Mouse (Mus musculus) kidney, adult 18-20 months (tissue): ENCODE data around the gene Rpusd3.

Source experiments
- DNase-seq: peaks from one replicate; pipeline ENCODE4 v3.0.0; 2021

The Rpusd3 gene

GRCm38 (mm10) chr6:113428006-113428405 is 8.9 kb upstream of the Rpusd3 start:
- DNase-seq, result no peak

DNA sequence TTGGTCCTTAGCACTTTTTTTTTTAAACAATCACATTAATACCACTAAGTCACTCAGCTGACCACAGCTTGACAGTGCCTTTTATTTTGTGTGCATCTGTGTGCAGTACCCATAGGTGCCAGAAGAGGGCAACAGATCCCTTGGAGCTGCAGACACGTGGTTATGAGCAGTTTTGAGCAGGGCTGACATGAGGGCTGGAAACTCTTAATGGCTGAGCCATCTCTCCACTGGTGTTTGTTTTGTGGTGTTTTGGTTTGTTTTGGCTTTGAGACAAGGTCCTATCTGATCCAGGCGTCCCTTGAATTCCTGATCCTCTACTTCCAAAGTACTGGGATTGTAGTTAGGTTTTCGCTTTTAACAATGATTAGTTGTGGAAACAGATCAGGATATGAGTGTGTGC is 8.3 kb upstream of the Rpusd3 start:
- DNase-seq, result peak; percentile 42

DNA sequence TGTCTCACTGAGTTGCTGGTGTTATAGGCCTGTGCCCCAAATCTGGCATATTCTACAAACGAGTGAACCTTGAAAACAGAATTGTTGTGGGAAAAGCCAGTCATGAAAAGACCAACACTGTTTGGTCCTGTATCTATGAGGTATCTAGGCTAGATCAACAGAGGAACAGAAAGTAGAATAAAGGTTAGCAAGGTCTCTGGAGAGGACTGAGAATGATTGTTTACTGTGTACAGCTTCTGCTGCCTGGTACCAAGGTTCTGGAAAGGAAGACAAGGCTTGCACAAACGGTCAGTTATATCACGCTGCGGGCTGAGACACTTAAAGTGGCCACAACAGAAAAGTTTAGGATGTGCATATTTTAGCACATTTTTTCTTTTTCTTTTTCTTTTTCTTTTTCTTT is 7.6 kb upstream of the Rpusd3 start:
- no peak for DNase-seq

DNA sequence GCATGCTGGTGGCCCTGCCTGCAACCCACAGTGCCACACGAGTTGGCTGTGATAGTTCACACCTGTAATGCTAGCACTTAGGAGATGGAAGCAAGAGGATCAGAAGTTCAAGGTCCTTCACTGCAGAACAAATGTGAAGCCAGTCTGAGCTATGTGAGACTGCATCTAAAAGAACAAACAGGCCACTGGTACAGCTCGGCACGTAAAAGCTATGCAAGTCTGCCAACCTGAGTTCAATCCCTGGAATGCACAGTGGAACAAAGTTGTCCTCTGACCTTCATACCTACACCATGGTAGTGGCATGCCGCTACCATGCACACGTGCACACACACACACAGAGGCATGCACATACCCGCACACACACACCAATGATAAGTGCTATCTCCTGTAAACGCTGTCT is 5.0 kb upstream of the Rpusd3 start:
- DNase-seq, result peak; percentile 33

GRCm38 (mm10) chr6:113423000-113423399 is 3.9 kb upstream of the Rpusd3 start:
- DNase-seq, result no peak

- no peak for DNase-seq
Measured at GRCm38 (mm10) chr6:113418441-113419198, 520 bp downstream of the Rpusd3 start.

GRCm38 (mm10) chr6:113416416-113416815 is 2.7 kb downstream of the Rpusd3 start:
- no peak for DNase-seq

GRCm38 (mm10) chr6:113410001-113410400 is 9.1 kb downstream of the Rpusd3 start:
- no peak for DNase-seq

GRCm38 (mm10) chr6:113406683-113407082 is 12.5 kb downstream of the Rpusd3 start:
- no peak for DNase-seq

DNA sequence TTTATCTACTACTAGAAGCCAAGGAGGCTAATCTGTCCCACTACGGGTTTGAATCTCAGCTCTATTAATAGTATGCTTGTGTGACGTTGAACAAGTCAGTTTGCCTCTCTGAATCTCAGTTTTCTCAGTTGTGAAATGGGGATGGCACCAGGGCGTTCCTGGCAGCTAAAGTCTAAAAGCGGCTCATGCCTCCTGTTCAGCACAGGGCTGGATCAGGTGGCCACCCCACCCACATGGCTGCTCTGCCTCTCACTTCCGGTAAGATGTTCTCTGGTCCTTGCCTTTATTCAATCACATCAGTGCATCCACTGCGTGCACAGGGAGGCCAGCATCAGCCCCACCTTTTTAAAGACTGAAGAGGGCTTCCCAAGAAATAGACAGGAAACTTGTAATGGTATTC is 13.7 kb downstream of the Rpusd3 start:
- DNase-seq, result no peak

- DNase-seq, result peak; percentile 45
Measured at GRCm38 (mm10) chr6:113404649-113405448, 14.3 kb downstream of the Rpusd3 start.

DNA sequence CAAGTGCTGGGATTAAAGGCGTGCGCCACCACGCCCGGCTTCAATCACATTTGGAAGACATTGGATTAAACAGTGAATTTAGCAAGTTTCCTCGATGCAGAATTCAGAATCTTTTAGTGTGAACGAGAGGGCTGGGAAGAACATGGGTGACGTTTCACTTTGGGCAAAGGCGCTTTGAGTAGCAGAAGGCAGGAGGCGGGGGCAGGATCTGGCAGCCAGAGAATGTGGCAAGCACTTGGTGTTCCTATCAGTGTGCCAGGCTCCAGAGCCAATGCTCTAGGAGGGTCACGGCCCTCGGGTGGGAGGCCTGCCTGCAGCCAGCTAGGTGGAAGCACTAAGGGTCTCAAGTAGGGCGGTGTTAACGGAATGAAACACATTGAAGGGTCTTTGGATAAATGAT is 17.0 kb downstream of the Rpusd3 start:
- DNase-seq, result no peak

DNA sequence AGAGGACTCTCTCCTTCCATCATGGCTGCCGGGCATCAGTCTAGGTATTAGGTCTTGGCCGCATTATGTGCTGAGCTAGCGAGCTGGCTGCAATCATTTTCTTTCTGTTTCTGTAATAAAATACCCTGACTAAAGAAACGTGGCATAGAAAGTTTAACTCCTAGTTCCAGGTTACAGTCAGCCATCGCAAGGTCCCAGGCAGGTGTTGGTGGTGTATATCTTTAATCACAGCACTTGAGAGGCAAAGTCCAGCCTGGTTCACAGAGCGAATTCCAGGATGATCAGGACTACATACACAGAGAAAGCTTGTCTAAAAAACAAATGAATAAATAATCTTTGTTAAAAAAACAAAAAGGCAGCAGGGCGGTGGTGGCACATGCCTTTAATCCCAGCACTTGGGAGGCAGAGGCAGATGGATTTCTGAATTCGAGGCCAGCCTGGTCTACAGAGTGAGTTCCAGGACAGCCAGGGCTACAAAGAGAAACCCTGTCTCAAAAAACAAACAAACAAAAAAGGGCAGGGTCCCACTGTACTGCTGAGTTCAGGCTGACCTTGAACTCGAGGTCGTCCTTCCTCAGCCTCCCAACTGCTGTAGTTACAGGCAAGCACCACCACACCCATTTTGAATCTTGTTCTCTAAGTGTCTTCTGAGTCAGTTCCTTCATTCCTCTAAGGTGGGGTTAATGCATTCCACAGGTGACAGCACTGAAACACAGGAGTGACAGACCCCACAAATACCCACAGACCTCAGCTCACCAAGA is 22.7 kb downstream of the Rpusd3 start:
- no peak for DNase-seq

- no peak for DNase-seq
Measured at GRCm38 (mm10) chr6:113395501-113395900, 23.6 kb downstream of the Rpusd3 start.

- DNase-seq, result no peak
Measured at GRCm38 (mm10) chr6:113394811-113395210, 24.3 kb downstream of the Rpusd3 start.

GRCm38 (mm10) chr6:113393951-113394350 is 25.2 kb downstream of the Rpusd3 start:
- DNase-seq, result no peak

GRCm38 (mm10) chr6:113392387-113393071 is 26.6 kb downstream of the Rpusd3 start:
- DNase-seq, result peak; percentile 58

GRCm38 (mm10) chr6:113392015-113392386 is 27.1 kb downstream of the Rpusd3 start:
- no peak for DNase-seq

DNA sequence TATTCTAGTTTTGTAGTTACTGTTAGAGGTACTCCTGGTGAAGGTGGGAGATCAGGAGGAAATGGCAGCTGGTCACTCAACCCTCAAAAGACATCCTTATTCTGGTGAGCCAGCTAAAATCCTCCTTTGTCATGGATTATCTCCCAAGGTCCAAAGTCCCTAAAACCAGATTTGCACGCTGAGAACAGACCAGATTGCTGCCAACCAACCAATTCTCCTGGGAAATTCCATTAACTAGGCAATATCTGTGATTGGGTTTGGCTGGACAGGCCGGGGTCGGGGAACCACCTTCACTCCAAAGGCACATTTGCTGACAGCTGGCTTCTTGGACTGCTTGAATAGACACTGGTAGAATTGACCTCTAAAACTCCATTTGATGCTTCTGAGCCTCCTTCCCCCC is 28.4 kb downstream of the Rpusd3 start:
- peak; percentile 18 for DNase-seq

GRCm38 (mm10) chr6:113388960-113389359 is 30.2 kb downstream of the Rpusd3 start, which contains the start of gene Ttll3:
TSS of gene Ttll3 (plus strand) at chr6:113389260.
- no peak for DNase-seq

- no peak for DNase-seq
Measured at GRCm38 (mm10) chr6:113386025-113386424, 33.1 kb downstream of the Rpusd3 start.

DNA sequence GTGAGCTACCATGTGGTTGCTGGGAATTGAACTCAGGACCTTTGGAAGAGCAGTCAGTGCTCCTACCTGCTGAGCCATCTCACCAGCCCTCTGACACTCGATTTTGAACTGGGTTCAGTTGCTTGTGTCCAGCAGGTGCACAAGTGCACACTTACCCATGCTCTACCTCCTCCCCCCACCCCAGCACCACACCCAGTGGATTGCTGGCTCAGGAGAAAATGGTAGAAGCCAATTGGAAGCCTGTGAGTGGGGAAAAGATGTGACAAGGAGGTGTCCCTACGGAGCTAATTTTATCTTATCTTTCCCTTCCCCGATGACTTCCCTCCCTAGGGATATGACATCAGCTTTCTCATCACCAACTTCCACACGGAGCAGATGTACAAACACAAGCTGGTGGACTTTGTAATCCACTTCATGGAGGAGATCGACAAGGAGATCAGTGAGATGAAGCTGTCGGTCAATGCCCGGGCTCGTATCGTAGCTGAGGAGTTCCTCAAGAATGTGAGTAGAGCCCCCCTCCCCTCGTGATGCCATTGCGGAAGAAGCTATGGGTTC is 33.9 kb downstream of the Rpusd3 start:
- no peak for DNase-seq
